Mouse (Mus musculus): ENCODE measurements around the gene Gpr161. TPM values are rescaled to one million over a fixed set of nuclear protein-coding genes. Genes with fewer than 3 reads are reported as not detected.

Gpr161 gene
- total and polyA plus RNA-seq, 3 experiments = 0.11 TPM; not detected in 2

DNA sequence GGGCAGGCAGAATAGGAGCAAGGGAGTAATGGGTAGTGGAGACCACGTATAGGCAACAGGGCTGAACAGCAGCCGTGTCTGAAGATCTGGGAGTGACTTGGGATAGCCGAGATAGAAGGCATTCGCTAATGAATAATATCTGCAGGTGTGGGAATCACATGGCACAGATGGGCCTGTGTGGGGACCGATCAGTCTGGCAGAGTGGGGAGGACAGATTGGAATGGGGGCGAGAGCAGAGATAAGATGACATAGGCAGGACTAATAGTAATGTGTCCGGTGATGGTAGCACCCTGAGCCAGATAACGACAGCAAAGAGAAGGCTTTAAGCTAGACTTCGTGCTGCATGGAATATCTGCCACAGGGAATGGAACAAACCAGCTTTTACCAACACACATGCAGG is 7.4 kb upstream of the Gpr161 start:
- H3K4me1 ChIP-seq (ENCODE audit: insufficient read depth, low read depth, low read length) = peaks cover 5% of the 10 kb centered on the region; the same call in 1 of the 2 replicates
- H3K36me3 ChIP-seq (replicated peaks) = no peaks in the 10 kb centered on the region
- no peak for ATAC-seq (ENCODE audit: extremely low read depth, insufficient number of reproducible peaks, low FRiP score, poor library complexity, severe bottlenecking)
- no peaks in the 10 kb centered on the region for H3K9me3 ChIP-seq (replicated peaks)
- TF ChIP-seq TAL1 (conservative IDR thresholded peaks at IDR 0.05; ENCODE audit: low read depth, low read length) (no peak), CTCF (IDR thresholded peaks at IDR 0.05; ENCODE audit: low read depth, low read length) (no peak), GATA1 (IDR thresholded peaks at IDR 0.05; ENCODE audit: borderline replicate concordance, low read length) (no peak), POLR2AphosphoS5 (IDR thresholded peaks at IDR 0.05; ENCODE audit: insufficient replicate concordance, low read depth, low read length) (no peak), GATA2 (IDR thresholded peaks at IDR 0.05; ENCODE audit: borderline replicate concordance, low read depth, low read length) (no peak)
- peaks cover 16% of the 10 kb centered on the region for H3K27me3 ChIP-seq (ENCODE audit: insufficient read depth, low read length)
- no peak for DNase-seq (ENCODE audit: low spot score)
- no peak overlapping the region for H3K4me3 ChIP-seq (ENCODE audit: low read depth, low read length)

DNA sequence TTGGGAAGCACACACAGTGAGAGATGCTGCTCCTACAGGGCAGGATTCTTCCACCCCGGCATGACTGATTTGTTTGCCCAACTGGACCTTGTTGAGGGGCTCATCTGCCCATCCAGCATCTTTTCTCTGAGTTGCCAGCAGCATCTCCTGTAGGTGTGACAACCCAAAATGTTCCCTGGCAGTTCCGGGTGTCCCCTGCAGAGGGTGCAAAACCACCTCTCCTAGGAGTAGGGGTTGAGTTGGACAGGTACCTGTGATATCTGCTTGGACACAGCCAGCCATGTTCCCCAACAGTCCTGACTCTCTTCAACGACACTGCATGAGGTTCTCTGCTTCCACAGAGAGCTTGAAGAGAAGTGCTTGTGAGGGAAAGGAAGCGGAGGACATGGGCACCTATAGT is 5.8 kb upstream of the Gpr161 start:
- Histone ChIP-seq H3K36me3 (replicated peaks) (no peaks in the 10 kb centered on the region), H3K27me3 (ENCODE audit: insufficient read depth, low read length) (peaks cover 8% of the 10 kb centered on the region), H3K4me3 (ENCODE audit: low read depth, low read length) (no peak overlapping the region), H3K9me3 (replicated peaks) (no peaks in the 10 kb centered on the region), H3K4me1 (ENCODE audit: insufficient read depth, low read depth, low read length) (peaks cover 5% of the 10 kb centered on the region; the same call in 1 of the 2 replicates)
- DNase-seq (ENCODE audit: low spot score) (no peak), ATAC-seq (ENCODE audit: extremely low read depth, insufficient number of reproducible peaks, low FRiP score, poor library complexity, severe bottlenecking) (no peak)
- TF ChIP-seq GATA2 (IDR thresholded peaks at IDR 0.05; ENCODE audit: borderline replicate concordance, low read depth, low read length) (no peak), GATA1 (IDR thresholded peaks at IDR 0.05; ENCODE audit: borderline replicate concordance, low read length) (no peak), POLR2AphosphoS5 (IDR thresholded peaks at IDR 0.05; ENCODE audit: insufficient replicate concordance, low read depth, low read length) (no peak), CTCF (IDR thresholded peaks at IDR 0.05; ENCODE audit: low read depth, low read length) (peak; percentile 52)

DNA sequence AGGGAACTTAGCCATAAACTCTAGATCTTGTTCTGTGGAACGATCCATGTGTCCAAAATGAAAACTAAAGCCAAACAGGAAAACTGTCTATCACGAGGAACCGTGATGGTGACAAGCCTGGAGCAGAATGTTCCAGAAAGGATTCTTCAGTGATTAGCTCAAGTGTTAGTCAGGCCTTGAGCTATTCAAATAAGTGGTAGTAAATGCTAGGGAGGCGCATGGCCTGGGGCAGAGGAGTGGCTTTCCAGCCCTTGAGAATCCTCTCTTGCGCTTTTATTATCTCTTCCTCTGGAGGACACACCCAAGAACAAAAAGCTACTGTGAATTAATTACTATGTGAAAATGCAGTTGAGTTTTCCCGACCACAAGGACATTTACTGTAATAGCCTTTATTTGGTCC is 4.0 kb upstream of the Gpr161 start:
- Histone ChIP-seq H3K4me1 (ENCODE audit: insufficient read depth, low read depth, low read length) (peaks cover 5% of the 10 kb centered on the region; the same call in 1 of the 2 replicates), H3K4me3 (ENCODE audit: low read depth, low read length) (no peak overlapping the region), H3K27me3 (ENCODE audit: insufficient read depth, low read length) (peaks cover 12% of the 10 kb centered on the region), H3K36me3 (replicated peaks) (no peaks in the 10 kb centered on the region), H3K9me3 (replicated peaks) (no peaks in the 10 kb centered on the region)
- ATAC-seq (ENCODE audit: extremely low read depth, insufficient number of reproducible peaks, low FRiP score, poor library complexity, severe bottlenecking) (no peak), DNase-seq (ENCODE audit: low spot score) (no peak)
- TF ChIP-seq TAL1 (conservative IDR thresholded peaks at IDR 0.05; ENCODE audit: low read depth, low read length) (no peak), POLR2AphosphoS5 (IDR thresholded peaks at IDR 0.05; ENCODE audit: insufficient replicate concordance, low read depth, low read length) (no peak), GATA1 (IDR thresholded peaks at IDR 0.05; ENCODE audit: borderline replicate concordance, low read length) (no peak), GATA2 (IDR thresholded peaks at IDR 0.05; ENCODE audit: borderline replicate concordance, low read depth, low read length) (no peak), CTCF (IDR thresholded peaks at IDR 0.05; ENCODE audit: low read depth, low read length) (no peak)

DNA sequence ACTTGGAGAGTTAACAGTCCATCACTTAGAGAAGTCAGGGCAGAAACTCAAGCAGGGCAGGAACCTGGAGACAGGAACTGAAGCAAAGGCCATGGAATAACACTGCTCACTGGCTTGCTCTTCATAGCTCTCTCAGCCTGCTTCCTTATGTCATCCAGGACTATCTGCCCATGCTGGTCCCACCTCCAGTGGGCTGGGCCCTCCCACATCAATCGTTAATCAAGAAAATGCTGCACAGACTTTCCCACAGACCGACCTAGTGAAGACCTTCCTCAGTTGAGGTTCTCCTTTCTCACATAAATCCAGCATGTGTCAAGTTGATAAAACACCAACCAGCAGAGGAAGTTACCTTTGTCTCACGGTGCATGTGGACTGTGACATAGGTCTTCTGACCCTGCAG is 5.5 kb downstream of the Gpr161 start:
- Histone ChIP-seq H3K36me3 (replicated peaks) (no peaks in the 10 kb centered on the region), H3K4me3 (ENCODE audit: low read depth, low read length) (no peak overlapping the region), H3K27me3 (ENCODE audit: insufficient read depth, low read length) (peaks cover 28% of the 10 kb centered on the region), H3K9me3 (replicated peaks) (no peaks in the 10 kb centered on the region), H3K4me1 (ENCODE audit: insufficient read depth, low read depth, low read length) (peaks cover 1% of the 10 kb centered on the region; the same call in 1 of the 2 replicates)
- no peak for DNase-seq (ENCODE audit: low spot score)
- no peak for ATAC-seq (ENCODE audit: extremely low read depth, insufficient number of reproducible peaks, low FRiP score, poor library complexity, severe bottlenecking)
- TF ChIP-seq GATA2 (IDR thresholded peaks at IDR 0.05; ENCODE audit: borderline replicate concordance, low read depth, low read length) (no peak), TAL1 (conservative IDR thresholded peaks at IDR 0.05; ENCODE audit: low read depth, low read length) (no peak), GATA1 (IDR thresholded peaks at IDR 0.05; ENCODE audit: borderline replicate concordance, low read length) (no peak), CTCF (IDR thresholded peaks at IDR 0.05; ENCODE audit: low read depth, low read length) (no peak), POLR2AphosphoS5 (IDR thresholded peaks at IDR 0.05; ENCODE audit: insufficient replicate concordance, low read depth, low read length) (no peak)

DNA sequence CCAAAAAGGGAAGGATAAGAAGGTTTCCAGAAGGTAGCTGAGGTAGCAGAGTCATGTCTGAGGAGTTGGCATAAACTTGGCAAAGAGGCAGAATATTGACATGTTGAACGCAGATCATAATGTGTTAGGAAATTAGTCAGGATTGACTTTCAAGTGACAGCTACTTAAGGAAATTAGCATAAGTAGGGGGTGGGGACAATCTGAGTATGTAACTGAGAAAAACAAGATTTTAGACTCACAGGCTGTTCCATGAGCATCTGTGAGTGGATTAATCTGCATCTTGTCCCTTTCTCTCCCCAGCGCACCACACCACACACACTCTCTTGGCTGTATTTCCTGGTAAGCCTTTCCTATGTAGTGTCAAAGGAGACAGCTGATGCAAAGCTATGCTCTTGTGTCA is 6.0 kb downstream of the Gpr161 start:
- no peaks in the 10 kb centered on the region for H3K36me3 ChIP-seq (replicated peaks)
- no peak for ATAC-seq (ENCODE audit: extremely low read depth, insufficient number of reproducible peaks, low FRiP score, poor library complexity, severe bottlenecking)
- H3K4me1 ChIP-seq (ENCODE audit: insufficient read depth, low read depth, low read length) = peaks cover 3% of the 10 kb centered on the region; the same call in 1 of the 2 replicates
- H3K9me3 ChIP-seq (replicated peaks) = no peaks in the 10 kb centered on the region
- peaks cover 27% of the 10 kb centered on the region for H3K27me3 ChIP-seq (ENCODE audit: insufficient read depth, low read length)
- TF ChIP-seq CTCF (IDR thresholded peaks at IDR 0.05; ENCODE audit: low read depth, low read length) = no peak
- no peak for TF ChIP-seq GATA2 (IDR thresholded peaks at IDR 0.05; ENCODE audit: borderline replicate concordance, low read depth, low read length)
- no peak for TF ChIP-seq POLR2AphosphoS5 (IDR thresholded peaks at IDR 0.05; ENCODE audit: insufficient replicate concordance, low read depth, low read length)
- no peak for TF ChIP-seq GATA1 (IDR thresholded peaks at IDR 0.05; ENCODE audit: borderline replicate concordance, low read length)
- TF ChIP-seq TAL1 (conservative IDR thresholded peaks at IDR 0.05; ENCODE audit: low read depth, low read length) = no peak
- DNase-seq (ENCODE audit: low spot score) = no peak
- H3K4me3 ChIP-seq (ENCODE audit: low read depth, low read length) = no peak overlapping the region

DNA sequence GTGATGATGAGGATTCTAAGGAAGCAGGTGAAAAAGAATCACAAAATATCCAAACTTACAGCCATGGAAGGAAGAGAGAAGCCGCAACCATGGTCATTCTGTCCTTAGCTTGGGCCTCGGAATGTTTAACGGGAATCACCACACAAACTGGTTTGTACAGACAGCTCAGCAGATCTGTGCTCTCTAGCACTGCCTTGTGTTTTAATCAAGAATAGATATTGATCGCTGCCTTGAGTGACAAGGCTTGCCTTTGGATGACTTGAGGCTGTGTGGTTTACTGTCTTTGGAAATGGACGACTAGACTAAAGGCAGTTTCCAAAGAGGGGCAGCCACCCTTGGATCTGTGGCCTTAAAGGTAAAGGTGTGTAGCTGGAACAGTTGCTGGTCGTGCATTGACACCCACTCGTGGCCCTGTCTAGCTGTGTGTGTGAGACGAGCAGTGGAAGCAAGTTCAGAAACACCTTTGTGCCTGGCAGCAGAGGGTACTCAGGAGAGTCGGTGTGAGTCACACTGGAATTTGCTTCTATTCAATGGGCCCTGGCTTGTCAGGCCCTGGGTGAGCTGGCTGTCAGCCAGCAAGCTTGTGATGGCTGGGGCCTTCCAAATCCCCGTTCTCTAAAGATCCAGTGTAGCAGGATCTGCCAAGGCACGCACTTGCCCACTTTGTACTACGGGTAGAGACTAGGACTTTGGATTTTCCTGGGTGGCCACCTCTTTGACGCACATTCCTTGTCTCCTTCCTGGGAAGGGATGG is 7.0 kb downstream of the Gpr161 start:
- Histone ChIP-seq H3K36me3 (replicated peaks) (no peaks in the 10 kb centered on the region), H3K4me1 (ENCODE audit: insufficient read depth, low read depth, low read length) (peaks cover 3% of the 10 kb centered on the region; the same call in 1 of the 2 replicates), H3K27me3 (ENCODE audit: insufficient read depth, low read length) (peaks cover 32% of the 10 kb centered on the region), H3K9me3 (replicated peaks) (no peaks in the 10 kb centered on the region), H3K4me3 (ENCODE audit: low read depth, low read length) (no peak overlapping the region)
- no peak for TF ChIP-seq POLR2AphosphoS5 (IDR thresholded peaks at IDR 0.05; ENCODE audit: insufficient replicate concordance, low read depth, low read length)
- DNase-seq (ENCODE audit: low spot score) (no peak), ATAC-seq (ENCODE audit: extremely low read depth, insufficient number of reproducible peaks, low FRiP score, poor library complexity, severe bottlenecking) (no peak)

Data from G1E (cell line).